ENCODE assay signal across 26 mouse cellular contexts in the genomic region with DNA sequence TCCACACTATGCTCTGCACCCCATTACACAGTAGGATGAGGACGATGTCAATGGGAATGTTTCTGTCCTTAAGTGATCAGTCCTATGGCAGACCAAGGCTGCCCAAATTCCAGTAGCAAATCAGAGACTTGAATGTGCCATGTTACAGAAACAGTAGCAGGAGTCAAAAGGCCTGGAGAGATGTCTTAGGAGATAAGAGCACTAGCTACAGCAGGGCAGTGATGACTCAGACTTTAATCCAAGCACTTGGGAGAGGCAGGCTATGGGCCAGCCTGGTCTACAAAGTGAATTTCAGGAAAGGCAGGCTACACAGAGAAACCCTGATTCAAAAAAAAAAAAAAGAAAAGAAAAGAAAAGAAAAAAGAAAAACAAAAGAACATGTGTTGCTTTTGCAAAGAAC. TPM values are rescaled to one million over a fixed set of nuclear protein-coding genes. Genes with fewer than 3 reads are reported as not detected.
DNase-seq lines count a peak whose midpoint lies in the region; ATAC-seq and TF ChIP-seq lines count a peak whose summit lies in the region.
"Had no signal": no experiment of that assay in that cellular context is flagged by ENCODE, and none has a peak within 500 bp of the region (broad histone marks: within the 10 kb centered on the region; RNA-seq: fewer than 3 reads in every experiment).

No protein-coding gene starts in this region.

- no peaks in the 10 kb centered on the region for H3K27me3 ChIP-seq in liver, embryonic 12.5 days (replicated peaks)
- no peaks in the 10 kb centered on the region for H3K27me3 ChIP-seq in MEL (ENCODE audit: control insufficient read depth in 1 of 2, insufficient read depth in 2 of 2, low read length in 2 of 2)
- H3K27me3 ChIP-seq: CH12.LX; embryonic facial prominence, embryonic 12.5 days; forebrain, embryonic 13.5 days; forebrain, embryonic 15.5 days; Patski had no signal

- peaks cover 40% of the 10 kb centered on the region for H3K79me2 ChIP-seq in MEL (ENCODE audit: control insufficient read depth, insufficient read depth, low read length, poor library complexity)

- H3K4me3 ChIP-seq in liver, embryonic 12.5 days = no peak overlapping the region
- H3K4me3 ChIP-seq in MEL (ENCODE audit: control insufficient read depth in 1 of 2, insufficient read depth in 1 of 2, low read depth in 2 of 2, low read length in 2 of 2) = no peak overlapping the region
- H3K4me3 ChIP-seq: embryonic facial prominence, embryonic 10.5 days; embryonic facial prominence, embryonic 12.5 days; forebrain, embryonic 13.5 days; forebrain, embryonic 15.5 days had no signal

- 86% methylated on average over 1 of the region's 1 CpGs for WGBS in liver, embryonic 12.5 days (ENCODE audit: insufficient replicate concordance)

- intact Hi-C loops in heart, postnatal 36 days (cut with DNase I) = no loop called here

- no peak for TF ChIP-seq CTCF in MEL (IDR thresholded peaks at IDR 0.05 in 2 of 3, conservative IDR thresholded peaks at IDR 0.05 in 1 of 3; ENCODE audit: control insufficient read depth in 1 of 3, insufficient read depth in 1 of 3, low read depth in 2 of 3, low read length in 3 of 3, poor library complexity in 1 of 3, severe bottlenecking in 1 of 3)

- no peak overlapping the region for H3K4me2 ChIP-seq in liver, embryonic 12.5 days
- H3K4me2 ChIP-seq: embryonic facial prominence, embryonic 12.5 days; forebrain, embryonic 13.5 days; forebrain, embryonic 15.5 days had no signal

- H3K9ac ChIP-seq in liver, embryonic 12.5 days = no peak overlapping the region
- no peak overlapping the region for H3K9ac ChIP-seq in MEL (ENCODE audit: control insufficient read depth, low read depth, low read length, poor library complexity, severe bottlenecking)
- H3K9ac ChIP-seq: embryonic facial prominence, embryonic 12.5 days; forebrain, embryonic 13.5 days; forebrain, embryonic 15.5 days; forebrain, postnatal 0 days had no signal

- H3K27ac ChIP-seq in liver, embryonic 12.5 days = no peak overlapping the region
- H3K27ac ChIP-seq in MEL (ENCODE audit: control insufficient read depth, low read depth, low read length) = no peak overlapping the region
- H3K27ac ChIP-seq: embryonic facial prominence, embryonic 10.5 days; embryonic facial prominence, embryonic 12.5 days; forebrain, embryonic 13.5 days; forebrain, embryonic 15.5 days had no signal

- no peaks in the 10 kb centered on the region for H3K9me3 ChIP-seq in liver, embryonic 12.5 days (replicated peaks)
- H3K9me3 ChIP-seq in MEL (replicated peaks; ENCODE audit: insufficient read depth, low read length) = no peaks in the 10 kb centered on the region
- H3K9me3 ChIP-seq: embryonic facial prominence, embryonic 10.5 days; embryonic facial prominence, embryonic 12.5 days; forebrain, embryonic 13.5 days; forebrain, embryonic 15.5 days; G1E had no signal

- no peak for DNase-seq in liver
- DNase-seq in 3T3-L1 (ENCODE audit: low read depth, low spot score) = peak; percentile 29
- DNase-seq in MEL (ENCODE audit: low read depth, low spot score) = peak; percentile 32
- DNase-seq in heart, postnatal 36 days = no peak
- no peak for DNase-seq in left cerebral cortex, adult 18-20 months (ENCODE audit: low spot score in 2 of 2)
- DNase-seq: adrenal gland, adult 8-10 months; adrenal gland, postnatal 14 days; adrenal gland, postnatal 36 days; B cell, adult 2 months; cerebellum, adult 11-12 months; cerebellum, adult 2 months; cerebellum, adult 9-10 months; cerebellum, postnatal 10 days; cerebellum, postnatal 25 days; forebrain, postnatal 0 days had no signal

- no peak for TF ChIP-seq EP300 in MEL (IDR thresholded peaks at IDR 0.05; ENCODE audit: low read depth in 1 of 2, low read length in 2 of 2)

- TF ChIP-seq RAD21 in MEL (IDR thresholded peaks at IDR 0.05; ENCODE audit: low read depth, low read length) = no peak

- peaks cover 20% of the 10 kb centered on the region; the same call in 1 of the 2 replicates for H3K36me3 ChIP-seq in liver, embryonic 12.5 days
- H3K36me3 ChIP-seq in MEL (ENCODE audit: control insufficient read depth in 1 of 2, insufficient read depth in 2 of 2, low read length in 2 of 2) = peaks cover 2 to 34% of the 10 kb centered on the region in 2 experiments
- H3K36me3 ChIP-seq: forebrain, embryonic 15.5 days had no signal

- ATAC-seq in liver, embryonic 12.5 days = peak; percentile 47; the same call in 1 of the 2 replicates
- ATAC-seq: activated CD4-positive, CD25-positive, alpha-beta regulatory T cell, adult 4 months; CD4-positive, CD25-positive, alpha-beta regulatory T cell, adult 4 months; forebrain, embryonic 13.5 days; forebrain, embryonic 15.5 days; forebrain, postnatal 0 days; Patski had no signal

- TF ChIP-seq POLR2A in MEL (IDR thresholded peaks at IDR 0.05; ENCODE audit: control insufficient read depth in 1 of 2, insufficient read depth in 1 of 2, low read depth in 1 of 2, low read length in 2 of 2, poor library complexity in 1 of 2) = no peak

- peaks cover 48% of the 10 kb centered on the region for H3K4me1 ChIP-seq in liver, embryonic 12.5 days
- H3K4me1 ChIP-seq in MEL (ENCODE audit: control insufficient read depth in 1 of 2, insufficient read depth in 2 of 2, low read length in 2 of 2) = peaks cover 18 to 40% of the 10 kb centered on the region in 2 experiments
- H3K4me1 ChIP-seq: embryonic facial prominence, embryonic 10.5 days; embryonic facial prominence, embryonic 12.5 days had no signal

TF ChIP-seq in MEL, 35 proteins besides CTCF, POLR2A, EP300 and RAD21:
- TF ChIP-seq SIN3A (IDR thresholded peaks at IDR 0.05; ENCODE audit: low read length) = no peak
- no peak for TF ChIP-seq MAX (IDR thresholded peaks at IDR 0.05; ENCODE audit: low read length)
- TF ChIP-seq GATA1 (IDR thresholded peaks at IDR 0.05; ENCODE audit: low read depth, low read length) = peak; percentile 50; the same call in 1 of the 2 replicates
- TF ChIP-seq NRF1 (IDR thresholded peaks at IDR 0.05; ENCODE audit: insufficient read depth, low read depth, low read length, poor library complexity, severe bottlenecking) = no peak

RNA-seq across cellular contexts. Expression of a gene that starts 6.6 kb away (rescaled TPM):
- polyA plus RNA-seq in liver, embryonic 12.5 days (2016; fragmentation: Nextera tagmentation; extraction: Ambion mirVana) = 6.2 and 7.4 TPM in 2 replicates
- total RNA-seq in MEL (2012; rRNA removed) = 19.8 and 21.8 TPM in 2 replicates
- polyA plus RNA-seq in MEL (2012; ENCODE audit: insufficient read depth in 1 of 2, insufficient read length in 2 of 2, low read depth in 1 of 2, low replicate concordance in 2 of 2, missing spikeins in 1 of 2) = 10 to 100 TPM in 1 of 2 experiments, not detected in 1; 27.9 TPM
- 10 to 100 TPM; 15.8 to 16.6 TPM for total RNA-seq in heart, postnatal 36 days (2021)
- 10 to 100 TPM; 32.2 to 34.6 TPM for total RNA-seq in left cerebral cortex, adult 18-20 months (2021)

RNA-seq across cellular contexts. Expression of a gene that starts 52.6 kb away (rescaled TPM):
- polyA plus RNA-seq in liver, embryonic 12.5 days (2016; fragmentation: Nextera tagmentation; extraction: Ambion mirVana) = 19.1 and 21.5 TPM in 2 replicates
- total RNA-seq in MEL (2012; rRNA removed) = 14.4 and 14.6 TPM in 2 replicates
- 100 to 1,000 TPM in 1 of 2 experiments, 10 to 100 TPM in 1; 15.3 to 414 TPM for polyA plus RNA-seq in MEL (2012; ENCODE audit: insufficient read depth in 1 of 2, insufficient read length in 2 of 2, low read depth in 1 of 2, low replicate concordance in 2 of 2, missing spikeins in 1 of 2)
- 10 to 100 TPM; 10.7 to 12.9 TPM for total RNA-seq in heart, postnatal 36 days (2021)
- total RNA-seq in left cerebral cortex, adult 18-20 months (2021) = 10 to 100 TPM; 19.4 to 21.0 TPM

RNA-seq across cellular contexts. Expression of a gene that starts 58.4 kb away (rescaled TPM):
- 0.02 and 0.05 TPM in 2 replicates for polyA plus RNA-seq in liver, embryonic 12.5 days (2016; fragmentation: Nextera tagmentation; extraction: Ambion mirVana)
- not detected in 2 replicates for total RNA-seq in MEL (2012; rRNA removed)
- not detected for polyA plus RNA-seq in MEL (2012; ENCODE audit: insufficient read depth in 1 of 2, insufficient read length in 2 of 2, low read depth in 1 of 2, low replicate concordance in 2 of 2, missing spikeins in 1 of 2)
- total RNA-seq in heart, postnatal 36 days (2021) = not detected
- 1 to 10 TPM; 2.3 to 2.8 TPM for total RNA-seq in left cerebral cortex, adult 18-20 months (2021)
- total RNA-seq: adrenal gland, adult 18-20 months; CH12.LX had no signal
- polyA plus RNA-seq: CD4-positive, CD25-positive, alpha-beta regulatory T cell, adult 4 months; G1E had no signal

Comparison
In these comparisons a context has a peak if more than half of its experiments do, and no peak if none do; other contexts are left out.
1. DNase-seq: peak in 3T3-L1 (single experiment) and MEL (single experiment); none in liver (single experiment), heart, postnatal 36 days (0 of 2) and left cerebral cortex, adult 18-20 months (0 of 2).